Mouse (Mus musculus) heart, adult 8-10 months (tissue): ENCODE measurements around the gene Prm1. TPM values are rescaled to one million over a fixed set of nuclear protein-coding genes. Genes with fewer than 3 reads are reported as not detected.
A peak's percentile ranks its signal among the peaks of the same experiment; 100 is the strongest.
"Not testable (repeated sequence)": the region's sequence is repeated elsewhere in the genome, so short reads cannot be mapped to it uniquely, and the experiment has no call there.

Experiments
- DNase-seq: peaks from one replicate; pipeline ENCODE4 v3.0.0; 2022; ENCODE audit warnings: low spot score
- total RNA-seq, 4 experiments: library from RNA; stranded (reverse); gene quantifications; 2 replicates each; pipeline ENCODE4 v1.2.4; 2022

Gene Prm1
- total RNA-seq = not detected

- DNase-seq = no peak
Observed at GRCm38 (mm10) chr16:10805789-10806527, at the start of gene Prm1. Gene Prm1, minus strand, starts transcription at chr16:10805839.

GRCm38 (mm10) chr16:10852216-10852615 lies 46.6 kb upstream of the Prm1 start:
- not testable (repeated sequence) for DNase-seq

GRCm38 (mm10) chr16:10850905-10851304 lies 45.3 kb upstream of the Prm1 start:
- no peak for DNase-seq

- peak; percentile 48 for DNase-seq
Observed at GRCm38 (mm10) chr16:10849965-10850861, 44.6 kb upstream of the Prm1 start.

GRCm38 (mm10) chr16:10846503-10846902 lies 40.9 kb upstream of the Prm1 start:
- peak; percentile 63 for DNase-seq

GRCm38 (mm10) chr16:10845952-10846351 lies 40.3 kb upstream of the Prm1 start:
- DNase-seq = no peak

- no peak for DNase-seq
Observed at GRCm38 (mm10) chr16:10844319-10844670, 38.7 kb upstream of the Prm1 start.

- no peak for DNase-seq
Observed at GRCm38 (mm10) chr16:10843486-10844318, 38.1 kb upstream of the Prm1 start.

GRCm38 (mm10) chr16:10842282-10842855 lies 36.7 kb upstream of the Prm1 start:
- DNase-seq = no peak

GRCm38 (mm10) chr16:10840018-10840417 lies 34.4 kb upstream of the Prm1 start:
- DNase-seq = no peak

GRCm38 (mm10) chr16:10838487-10839245 lies 33.0 kb upstream of the Prm1 start:
- DNase-seq = no peak

GRCm38 (mm10) chr16:10837903-10838302 lies 32.3 kb upstream of the Prm1 start:
- no peak for DNase-seq

- no peak for DNase-seq
Observed at GRCm38 (mm10) chr16:10837250-10837649, 31.6 kb upstream of the Prm1 start.

GRCm38 (mm10) chr16:10836388-10836787 lies 30.7 kb upstream of the Prm1 start:
- DNase-seq = no peak

- peak; percentile 79 for DNase-seq
Observed at GRCm38 (mm10) chr16:10834911-10835587, 29.4 kb upstream of the Prm1 start, which contains the start of gene Rmi2. Gene Rmi2, plus strand, starts transcription at chr16:10835059.

GRCm38 (mm10) chr16:10834542-10834910 lies 28.9 kb upstream of the Prm1 start:
- no peak for DNase-seq

GRCm38 (mm10) chr16:10828461-10828805 lies 22.8 kb upstream of the Prm1 start:
- DNase-seq = no peak

- DNase-seq = no peak
Observed at GRCm38 (mm10) chr16:10827766-10828460, 22.3 kb upstream of the Prm1 start.

- no peak for DNase-seq
Observed at GRCm38 (mm10) chr16:10827269-10827668, 21.6 kb upstream of the Prm1 start.

- DNase-seq = no peak
Observed at GRCm38 (mm10) chr16:10825840-10826239, 20.2 kb upstream of the Prm1 start.
